Mouse (Mus musculus) erythroblast, embryonic 14.5 days (primary cell): Measurements from ENCODE around the gene Rom1. TPM values are rescaled to one million over a fixed set of nuclear protein-coding genes. Genes with fewer than 3 reads are reported as not detected.

Source experiments
- H3K27me3 ChIP-seq: 2 replicates; pipeline ENCODE4 v1.6.1; 2012; ENCODE audit warnings: inconsistent platforms; ENCODE audit not compliant: control insufficient read depth
- H3K36me3 ChIP-seq: 2 replicates; pipeline ENCODE4 v1.6.1; 2012; ENCODE audit warnings: mild to moderate bottlenecking, inconsistent platforms; ENCODE audit not compliant: control insufficient read depth
- H3K4me1 ChIP-seq: 2 replicates; pipeline ENCODE4 v1.6.1; 2012; ENCODE audit warnings: inconsistent platforms; ENCODE audit not compliant: control insufficient read depth
- H3K4me3 ChIP-seq: replicated peaks from 2 replicates; pipeline ENCODE3; 2012; ENCODE audit warnings: moderate library complexity, mild to moderate bottlenecking, inconsistent platforms
- H3K9me3 ChIP-seq: 2 replicates; pipeline ENCODE4 v1.6.1; 2012; ENCODE audit warnings: low read length, inconsistent platforms, mixed read lengths; ENCODE audit not compliant: control insufficient read depth
- GATA1 ChIP-seq: IDR thresholded peaks from 2 replicates; pipeline ENCODE4 v1.6.1; 2012; ENCODE audit warnings: low read length, inconsistent platforms, mixed read lengths
- TAL1 ChIP-seq: IDR thresholded peaks from 3 replicates; pipeline ENCODE4 v1.6.1; 2012; ENCODE audit warnings: low read length, inconsistent platforms, mixed read lengths
- polyA plus RNA-seq: library from polyadenylated mRNA; stranded (reverse); fragments of >175 nt; gene quantifications from 2 replicates; pipeline ENCODE4 v1.2.3, GENCODE M21; 2012

Rom1 gene
- polyA plus RNA-seq, 1 experiment: 0.57 TPM

- H3K9me3 ChIP-seq: peaks cover 3% of the 10 kb centered on the region; the same call in 1 of the 2 replicates
- TF ChIP-seq GATA1 (no peak), TAL1 (no peak)
- H3K36me3 ChIP-seq: peaks cover 53% of the 10 kb centered on the region
- H3K27me3 ChIP-seq: no peaks in the 10 kb centered on the region
- H3K4me1 ChIP-seq: peaks cover 81% of the 10 kb centered on the region
- H3K4me3 ChIP-seq: peak within 1 kb of the TSS; percentile 85
Observed at GRCm38 (mm10) chr19:8892829-8893766, 36.1 kb downstream of the Rom1 start, which contains the start of gene Ints5. Gene Ints5 (plus strand): TSS chr19:8893005.

GRCm38 (mm10) chr19:8888511-8889385 is 40.4 kb downstream of the Rom1 start, which contains the start of the genes 1810009A15Rik and Gm49416:
Gene 1810009A15Rik (plus strand): TSS chr19:8888853.
Gene Gm49416 (plus strand): TSS chr19:8888926.
- Histone ChIP-seq H3K4me3 (peak within 1 kb of the TSS; percentile 72), H3K4me1 (peaks cover 63% of the 10 kb centered on the region), H3K9me3 (no peaks in the 10 kb centered on the region), H3K36me3 (peaks cover 20% of the 10 kb centered on the region), H3K27me3 (no peaks in the 10 kb centered on the region)
- TF ChIP-seq TAL1 (no peak), GATA1 (no peak)

- H3K4me3 ChIP-seq: peak overlapping the region; percentile 72
- TF ChIP-seq TAL1: peak; percentile 30; the same call in 1 of the 3 replicates
- peak; percentile 68 for TF ChIP-seq GATA1
- H3K36me3 ChIP-seq: peaks cover 20% of the 10 kb centered on the region
- H3K27me3 ChIP-seq: no peaks in the 10 kb centered on the region
- H3K9me3 ChIP-seq: no peaks in the 10 kb centered on the region
- H3K4me1 ChIP-seq: peaks cover 57% of the 10 kb centered on the region
Observed at GRCm38 (mm10) chr19:8887585-8888463, 41.3 kb downstream of the Rom1 start.

- no peak for TF ChIP-seq TAL1
- no peak for TF ChIP-seq GATA1
Observed at GRCm38 (mm10) chr19:8886916-8887584, 42.1 kb downstream of the Rom1 start.

GRCm38 (mm10) chr19:8883616-8884015 is 45.5 kb downstream of the Rom1 start, which contains the start of the genes Lbhd1 and Gm49403:
Gene Lbhd1 (plus strand): TSS chr19:8883732.
Gene Gm49403 (plus strand): TSS chr19:8883930.
- TF ChIP-seq GATA1 (no peak), TAL1 (no peak)
- Histone ChIP-seq H3K9me3 (no peaks in the 10 kb centered on the region), H3K36me3 (peaks cover 5% of the 10 kb centered on the region), H3K4me3 (no peak within 1 kb of the TSS), H3K4me1 (peaks cover 46% of the 10 kb centered on the region), H3K27me3 (no peaks in the 10 kb centered on the region)

More at GRCm38 (mm10) chr19:8886916-8887584, 42.1 kb downstream of the Rom1 start:
- no peaks in the 10 kb centered on the region for H3K9me3 ChIP-seq
- peaks cover 50% of the 10 kb centered on the region for H3K4me1 ChIP-seq
- H3K27me3 ChIP-seq: no peaks in the 10 kb centered on the region
- H3K4me3 ChIP-seq: peak overlapping the region; percentile 72
- H3K36me3 ChIP-seq: peaks cover 20% of the 10 kb centered on the region

GRCm38 (mm10) chr19:8881034-8881392 is 48.1 kb downstream of the Rom1 start:
- Histone ChIP-seq H3K27me3 (no peaks in the 10 kb centered on the region), H3K4me1 (peaks cover 24% of the 10 kb centered on the region), H3K36me3 (peaks cover 28% of the 10 kb centered on the region), H3K9me3 (no peaks in the 10 kb centered on the region), H3K4me3 (peak overlapping the region; percentile 73)
- TF ChIP-seq TAL1: no peak
- no peak for TF ChIP-seq GATA1

- no peak for TF ChIP-seq GATA1
- no peak; the same call in 2 of the 3 replicates for TF ChIP-seq TAL1
- Histone ChIP-seq H3K27me3 (no peaks in the 10 kb centered on the region), H3K4me3 (peak within 1 kb of the TSS; percentile 73), H3K36me3 (peaks cover 33% of the 10 kb centered on the region), H3K4me1 (peaks cover 23% of the 10 kb centered on the region), H3K9me3 (no peaks in the 10 kb centered on the region)
Observed at GRCm38 (mm10) chr19:8880311-8881033, 48.7 kb downstream of the Rom1 start, which contains the start of gene Uqcc3. Gene Uqcc3 (minus strand): TSS chr19:8880923.

Other genes with a start within 250 kb of the Rom1 start
- 33.5 and 37.4 TPM in 2 replicates for gene Slc3a2, start 206.0 kb downstream of the Rom1 start, polyA plus RNA-seq
- gene Wdr74, start 193.5 kb downstream of the Rom1 start, polyA plus RNA-seq: 1.7 and 2.5 TPM in 2 replicates
- not detected in 2 replicates for gene 1700092M07Rik, start 188.6 kb downstream of the Rom1 start, polyA plus RNA-seq
- gene Stx5a, start 187.9 kb downstream of the Rom1 start, polyA plus RNA-seq: 3.3 and 3.6 TPM in 2 replicates
- gene Nxf1, start 172.3 kb downstream of the Rom1 start, polyA plus RNA-seq: 2.9 and 3.0 TPM in 2 replicates
- gene Tmem223, start 158.4 kb downstream of the Rom1 start, polyA plus RNA-seq: 4.9 and 5.0 TPM in 2 replicates
- 10.3 and 14.4 TPM in 2 replicates for gene Tmem179b, start 154.9 kb downstream of the Rom1 start, polyA plus RNA-seq
- gene Taf6l, start 142.9 kb downstream of the Rom1 start, polyA plus RNA-seq: 4.1 and 4.7 TPM in 2 replicates
- 0.36 and 0.84 TPM in 2 replicates for gene Polr2g, start 130.8 kb downstream of the Rom1 start, polyA plus RNA-seq
- gene Zbtb3, start 126.8 kb downstream of the Rom1 start, polyA plus RNA-seq: 0.06 and 0.07 TPM in 2 replicates
- 0.24 TPM in 2 replicates for gene Ttc9c, start 110.0 kb downstream of the Rom1 start, polyA plus RNA-seq
- gene Hnrnpul2, start 109.3 kb downstream of the Rom1 start, polyA plus RNA-seq: 8.6 and 10.2 TPM in 2 replicates
- 0.10 TPM in 1 of 2 replicates, not detected in the other for gene AC129217.1, start 99.6 kb downstream of the Rom1 start, polyA plus RNA-seq
- 4.6 and 6.4 TPM in 2 replicates for gene Bscl2, start 91.9 kb downstream of the Rom1 start, polyA plus RNA-seq
- not detected in 2 replicates for gene Gng3, start 90.2 kb downstream of the Rom1 start, polyA plus RNA-seq
- not detected in 2 replicates for gene Lrrn4cl, start 78.6 kb downstream of the Rom1 start, polyA plus RNA-seq
- gene Ubxn1, start 57.9 kb downstream of the Rom1 start, polyA plus RNA-seq: 19.4 and 19.7 TPM in 2 replicates
- gene Uqcc3, start 48.4 kb downstream of the Rom1 start, polyA plus RNA-seq: 3.7 and 3.8 TPM in 2 replicates
- 0.01 and 0.03 TPM in 2 replicates for gene Lbhd1, start 45.6 kb downstream of the Rom1 start, polyA plus RNA-seq
- not detected in 2 replicates for gene Gm49403, start 45.4 kb downstream of the Rom1 start, polyA plus RNA-seq
- 6.6 and 7.7 TPM in 2 replicates for gene 1810009A15Rik, start 40.5 kb downstream of the Rom1 start, polyA plus RNA-seq
- not detected in 2 replicates for gene Gm49416, start 40.4 kb downstream of the Rom1 start, polyA plus RNA-seq
- gene Ints5, start 36.4 kb downstream of the Rom1 start, polyA plus RNA-seq: 3.1 and 3.7 TPM in 2 replicates
- gene Ganab, start 31.3 kb downstream of the Rom1 start, polyA plus RNA-seq: 1.9 and 2.5 TPM in 2 replicates
- 15.8 and 16.4 TPM in 2 replicates for gene B3gat3, start 9.0 kb downstream of the Rom1 start, polyA plus RNA-seq
- 1.3 and 1.4 TPM in 2 replicates for gene Eml3, start 196 bp upstream of the Rom1 start, polyA plus RNA-seq
- gene Mta2, start 12.5 kb upstream of the Rom1 start, polyA plus RNA-seq: 2.2 and 3.4 TPM in 2 replicates
- gene Tut1, start 24.5 kb upstream of the Rom1 start, polyA plus RNA-seq: 1.6 TPM in 2 replicates
- gene Eef1g, start 37.7 kb upstream of the Rom1 start, polyA plus RNA-seq: 5.4 and 8.2 TPM in 2 replicates
- gene Ahnak, start 59.9 kb upstream of the Rom1 start, polyA plus RNA-seq: 0.01 and 0.05 TPM in 2 replicates
- not detected in 2 replicates for gene Scgb1a1, start 158.6 kb upstream of the Rom1 start, polyA plus RNA-seq
- gene Asrgl1, start 206.3 kb upstream of the Rom1 start, polyA plus RNA-seq: 2.1 and 3.6 TPM in 2 replicates